Mouse (Mus musculus) limb, embryonic 15.5 days (tissue): Measurements from ENCODE around the gene Slbp. TPM values are rescaled to one million over a fixed set of nuclear protein-coding genes. Genes with fewer than 3 reads are reported as not detected.

Experiments used
- ATAC-seq: fragments of 200-750 bp; cut with Nextera tagmentation; 2 replicates; pipeline ENCODE4 v1.8.0; 2017; ENCODE audit warnings: low read depth, moderate TSS enrichment; ENCODE audit not compliant: insufficient number of reproducible peaks, low FRiP score, low TSS enrichment
- H3K27ac ChIP-seq: fragments of 300-500 bp; sonication (generic); 2 replicates; pipeline ENCODE4 v1.5.1; 2015; ENCODE audit warnings: moderate library complexity, mild to moderate bottlenecking, inconsistent platforms
- H3K27me3 ChIP-seq: fragments of 300-500 bp; sonication (generic); 2 replicates; pipeline ENCODE4 v1.6.1; 2015; ENCODE audit warnings: inconsistent platforms
- H3K36me3 ChIP-seq: fragments of 300-500 bp; sonication (generic); 2 replicates; pipeline ENCODE4 v1.6.1; 2015; ENCODE audit warnings: inconsistent platforms
- H3K4me1 ChIP-seq: fragments of 300-500 bp; sonication (generic); 2 replicates; pipeline ENCODE4 v1.6.1; 2015; ENCODE audit warnings: inconsistent platforms
- H3K4me2 ChIP-seq: fragments of 300-500 bp; sonication (generic); 2 replicates; pipeline ENCODE4 v1.6.1; 2015; ENCODE audit warnings: mild to moderate bottlenecking, inconsistent platforms
- H3K4me3 ChIP-seq: fragments of 300-500 bp; sonication (generic); 2 replicates; pipeline ENCODE4 v1.5.1; 2015; ENCODE audit warnings: mild to moderate bottlenecking, inconsistent platforms
- H3K9ac ChIP-seq: fragments of 300-500 bp; sonication (generic); 2 replicates; pipeline ENCODE4 v1.6.1; 2015; ENCODE audit warnings: inconsistent platforms
- H3K9me3 ChIP-seq: fragments of 300-500 bp; sonication (generic); 2 replicates; pipeline ENCODE4 v1.6.1; 2016; ENCODE audit warnings: inconsistent platforms
- WGBS: fragments of 180-500 bp; shearing (Covaris S2); methylation state at CpG from one replicate; pipeline ENCODE4 v1.1.7; 2015; 5-methylcytosine and 5-hydroxymethylcytosine counted together
- polyA plus RNA-seq: library from polyadenylated mRNA; unstranded; fragments of >200 nt; fragmentation: Nextera tagmentation; extraction: Ambion mirVana; gene quantifications from 2 replicates; pipeline ENCODE4 v1.2.1, GENCODE M21; 2015

Gene Slbp
- polyA plus RNA-seq, 1 experiment from 2014 or later = 206 TPM

DNA sequence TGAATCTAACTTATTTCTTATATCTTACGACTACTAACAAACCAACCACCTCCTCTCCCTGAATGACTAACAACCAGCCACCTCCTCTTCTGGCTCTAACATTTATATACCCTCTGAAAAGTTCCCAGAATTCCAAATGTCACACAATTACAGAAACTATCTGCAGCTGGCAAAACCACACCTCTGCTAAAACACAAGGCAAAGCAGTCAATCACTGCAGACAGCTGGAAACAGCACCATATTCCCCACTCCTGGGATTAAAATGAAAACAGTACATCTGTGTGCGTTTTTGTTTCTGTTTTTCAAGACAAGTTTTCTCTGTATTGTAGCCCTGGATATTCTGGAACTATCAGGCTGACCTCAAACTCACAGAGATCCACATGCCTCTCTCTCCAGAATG, 29.7 kb downstream of the Slbp start:
- Histone ChIP-seq H3K9ac (no peak overlapping the region), H3K36me3 (no peaks in the 10 kb centered on the region), H3K27me3 (no peaks in the 10 kb centered on the region), H3K9me3 (no peaks in the 10 kb centered on the region), H3K4me2 (no peak overlapping the region), H3K4me3 (no peak overlapping the region), H3K27ac (no peak overlapping the region), H3K4me1 (peaks cover 1% of the 10 kb centered on the region; the same call in 1 of the 2 replicates)
- WGBS = 75% methylated on average over 2 of the region's 2 CpGs
- no peak for ATAC-seq

DNA sequence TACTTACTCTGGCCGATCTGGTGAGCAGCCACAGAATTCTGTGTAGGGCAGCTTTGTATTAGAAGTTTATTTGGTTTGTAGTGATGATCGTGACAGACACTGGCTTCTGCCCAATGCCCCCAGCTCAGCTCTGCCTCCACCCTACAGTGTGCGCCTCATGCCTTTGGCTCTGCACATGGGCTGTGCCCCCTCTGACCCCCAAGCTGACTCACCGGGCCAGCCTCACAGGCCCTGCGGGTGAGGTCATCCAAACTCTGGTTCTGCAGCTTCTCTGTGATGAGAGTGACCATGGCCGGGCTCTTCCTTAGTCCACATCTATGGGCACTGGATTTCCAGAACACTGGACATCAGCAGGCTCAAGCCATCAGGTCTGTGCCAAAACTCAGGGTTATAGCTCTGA, 38.0 kb downstream of the Slbp start:
- no peaks in the 10 kb centered on the region for H3K4me1 ChIP-seq
- no peak overlapping the region for H3K9ac ChIP-seq
- ATAC-seq = no peak
- no peak overlapping the region for H3K4me3 ChIP-seq
- 93% methylated on average over 6 of the region's 6 CpGs for WGBS
- no peak overlapping the region for H3K27ac ChIP-seq
- H3K4me2 ChIP-seq = no peak overlapping the region
- no peaks in the 10 kb centered on the region for H3K27me3 ChIP-seq
- H3K9me3 ChIP-seq = no peaks in the 10 kb centered on the region
- H3K36me3 ChIP-seq = peaks cover 35% of the 10 kb centered on the region

DNA sequence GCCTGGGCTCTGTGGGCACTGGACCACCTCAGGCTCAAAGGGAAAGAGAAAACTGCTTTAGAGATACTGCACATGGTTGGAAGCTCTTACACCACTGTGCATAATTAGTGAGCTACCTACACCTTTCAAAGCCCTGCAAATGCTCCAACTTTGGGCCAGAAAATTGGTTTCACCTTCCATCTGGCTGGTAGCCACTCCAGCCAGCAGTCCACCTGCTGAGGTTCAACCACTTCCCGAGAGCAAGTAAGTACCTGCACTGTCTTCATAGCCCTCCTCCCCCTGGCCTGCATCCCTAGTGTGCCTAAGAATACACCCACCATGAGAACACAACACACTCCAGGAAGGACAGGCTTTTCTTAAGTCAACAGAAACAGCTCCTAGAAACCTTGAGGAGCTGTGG, 40.6 kb downstream of the Slbp start:
- Histone ChIP-seq H3K27me3 (no peaks in the 10 kb centered on the region), H3K27ac (no peak overlapping the region), H3K9ac (no peak overlapping the region), H3K4me2 (no peak overlapping the region), H3K4me1 (0 out of 2 replicates have a peak, but pooled peaks cover 2% of the 10 kb centered on the region), H3K4me3 (no peak overlapping the region), H3K36me3 (peaks cover 60% of the 10 kb centered on the region), H3K9me3 (no peaks in the 10 kb centered on the region)
- no peak for ATAC-seq
- WGBS = 97% methylated on average over 1 of the region's 1 CpGs

DNA sequence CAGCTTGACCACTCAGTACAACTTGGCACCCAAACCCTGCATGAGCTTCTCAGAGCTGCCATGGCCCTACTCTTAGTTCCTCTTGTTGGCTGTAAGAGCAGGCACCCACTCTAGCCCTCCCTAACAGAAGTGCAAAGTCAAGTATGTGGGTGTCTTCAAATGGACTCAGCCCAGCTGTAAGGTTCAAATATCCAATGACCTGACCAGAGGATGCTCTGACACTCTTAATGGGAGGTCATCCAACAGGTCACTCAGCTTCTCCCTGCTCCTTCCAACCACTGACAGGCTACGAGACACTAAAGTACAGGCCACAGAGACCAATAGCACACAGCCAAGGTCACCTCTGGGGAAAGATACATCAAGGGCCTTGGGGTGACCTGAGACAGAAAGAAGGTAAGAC, 43.1 kb downstream of the Slbp start:
- Histone ChIP-seq H3K9me3 (no peaks in the 10 kb centered on the region), H3K36me3 (peaks cover 66% of the 10 kb centered on the region), H3K4me3 (no peak overlapping the region), H3K4me1 (0 out of 2 replicates have a peak, but pooled peaks cover 4% of the 10 kb centered on the region), H3K27ac (no peak overlapping the region), H3K4me2 (no peak overlapping the region), H3K9ac (no peak overlapping the region), H3K27me3 (no peaks in the 10 kb centered on the region)
- ATAC-seq = no peak
- WGBS = 81% methylated on average over 1 of the region's 1 CpGs

DNA sequence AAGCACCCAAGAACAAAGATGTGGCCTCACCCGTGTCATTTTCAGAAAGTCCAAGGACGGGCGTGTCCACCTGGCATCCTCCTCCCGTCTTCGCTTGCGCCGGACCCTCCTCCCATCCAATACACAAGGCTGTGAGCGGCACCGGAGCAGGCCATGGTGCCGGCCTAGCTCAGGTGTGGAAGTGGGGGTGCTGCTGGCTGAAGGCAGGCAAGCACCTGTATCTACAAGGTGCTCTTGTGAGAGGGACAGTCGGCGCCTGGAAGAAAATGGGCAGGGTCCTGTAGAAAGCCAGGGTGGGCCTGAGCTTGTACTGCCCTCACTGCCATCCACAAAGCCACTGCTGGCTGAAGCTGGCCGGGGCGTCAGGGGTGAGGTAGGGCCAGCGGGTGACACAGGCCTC, 44.9 kb downstream of the Slbp start:
- H3K4me3 ChIP-seq = no peak overlapping the region
- H3K36me3 ChIP-seq = peaks cover 53% of the 10 kb centered on the region
- no peaks in the 10 kb centered on the region for H3K27me3 ChIP-seq
- 92% methylated on average over 15 of the region's 15 CpGs for WGBS
- H3K27ac ChIP-seq = no peak overlapping the region
- ATAC-seq = no peak
- 0 out of 2 replicates have a peak, but pooled peaks cover 4% of the 10 kb centered on the region for H3K4me1 ChIP-seq
- H3K9me3 ChIP-seq = no peaks in the 10 kb centered on the region
- H3K9ac ChIP-seq = no peak overlapping the region
- no peak overlapping the region for H3K4me2 ChIP-seq

DNA sequence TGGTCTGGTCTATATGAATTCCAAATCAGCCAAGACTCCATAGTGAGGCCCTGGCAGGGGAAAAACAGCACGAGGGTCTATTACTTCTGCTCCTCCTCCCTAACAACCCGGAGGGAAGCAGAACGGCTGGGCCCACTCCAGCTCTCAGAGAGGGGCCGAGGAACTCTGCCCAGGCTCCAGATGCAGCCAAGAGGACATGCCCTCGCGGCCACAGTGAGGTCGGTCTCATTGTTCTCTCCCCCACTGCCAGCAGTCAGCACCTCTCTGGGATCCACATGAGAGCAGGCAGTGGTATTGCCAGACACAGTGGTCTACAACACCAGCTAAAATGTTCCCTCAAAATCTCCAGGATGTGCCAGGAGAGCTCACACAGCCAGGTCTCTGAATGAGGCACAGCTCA, 45.7 kb downstream of the Slbp start:
- Histone ChIP-seq H3K36me3 (peaks cover 54% of the 10 kb centered on the region), H3K4me2 (no peak overlapping the region), H3K4me1 (0 out of 2 replicates have a peak, but pooled peaks cover 4% of the 10 kb centered on the region), H3K9me3 (no peaks in the 10 kb centered on the region), H3K4me3 (no peak overlapping the region), H3K9ac (no peak overlapping the region), H3K27ac (no peak overlapping the region), H3K27me3 (no peaks in the 10 kb centered on the region)
- 66% methylated on average over 7 of the region's 7 CpGs for WGBS
- no peak for ATAC-seq

DNA sequence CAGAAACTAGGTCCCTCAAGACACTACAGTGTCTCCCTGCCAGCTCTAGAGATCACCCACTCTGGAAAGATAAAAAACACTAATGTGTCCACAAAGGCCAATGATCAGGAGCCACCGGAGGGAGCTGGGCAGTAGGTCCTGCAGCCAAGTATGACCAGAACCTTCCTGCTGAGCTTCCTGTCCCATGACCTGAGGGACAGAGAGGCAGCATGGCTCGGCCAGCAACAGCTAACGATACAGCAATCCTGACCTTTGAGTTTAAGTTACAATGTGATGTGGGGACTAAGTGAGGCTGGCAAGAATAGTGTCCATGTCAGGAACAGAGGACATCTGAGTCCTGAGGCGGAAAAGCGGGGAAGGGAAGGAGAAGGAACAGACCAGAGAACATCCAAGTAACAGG, 47.1 kb downstream of the Slbp start:
- no peak overlapping the region for H3K27ac ChIP-seq
- H3K4me3 ChIP-seq = no peak overlapping the region
- 0 out of 2 replicates have a peak, but pooled peaks cover 4% of the 10 kb centered on the region for H3K4me1 ChIP-seq
- no peak overlapping the region for H3K4me2 ChIP-seq
- peaks cover 56% of the 10 kb centered on the region for H3K36me3 ChIP-seq
- no peak overlapping the region for H3K9ac ChIP-seq
- H3K9me3 ChIP-seq = no peaks in the 10 kb centered on the region
- H3K27me3 ChIP-seq = no peaks in the 10 kb centered on the region
- ATAC-seq = no peak
- 79% methylated on average over 5 of the region's 5 CpGs for WGBS

DNA sequence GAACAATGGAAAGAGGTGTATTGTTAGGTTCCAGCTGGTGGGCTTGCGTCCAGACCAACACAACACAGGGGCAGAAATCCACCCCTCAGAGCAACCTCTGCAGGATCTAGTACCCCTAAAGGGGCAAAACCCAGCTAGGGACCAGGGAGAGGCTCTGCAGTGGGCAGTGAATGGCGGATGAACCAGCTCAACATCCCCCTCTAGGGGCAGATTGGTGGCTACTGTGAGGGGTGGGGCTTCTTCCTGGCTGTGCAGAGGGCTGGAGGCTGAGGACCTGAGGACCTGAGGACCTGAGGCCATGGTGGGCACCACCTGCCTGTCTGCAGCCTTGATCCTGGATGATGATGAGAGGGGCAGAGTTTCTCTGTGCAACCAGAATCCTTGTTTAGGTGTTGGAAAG, 58.8 kb downstream of the Slbp start:
- Histone ChIP-seq H3K4me2 (no peak overlapping the region), H3K4me3 (no peak overlapping the region), H3K36me3 (no peaks in the 10 kb centered on the region), H3K27ac (no peak overlapping the region), H3K9ac (no peak overlapping the region), H3K4me1 (no peaks in the 10 kb centered on the region), H3K9me3 (no peaks in the 10 kb centered on the region), H3K27me3 (no peaks in the 10 kb centered on the region; the same call in 1 of the 2 replicates)
- 37% methylated on average over 2 of the region's 2 CpGs for WGBS
- no peak for ATAC-seq

DNA sequence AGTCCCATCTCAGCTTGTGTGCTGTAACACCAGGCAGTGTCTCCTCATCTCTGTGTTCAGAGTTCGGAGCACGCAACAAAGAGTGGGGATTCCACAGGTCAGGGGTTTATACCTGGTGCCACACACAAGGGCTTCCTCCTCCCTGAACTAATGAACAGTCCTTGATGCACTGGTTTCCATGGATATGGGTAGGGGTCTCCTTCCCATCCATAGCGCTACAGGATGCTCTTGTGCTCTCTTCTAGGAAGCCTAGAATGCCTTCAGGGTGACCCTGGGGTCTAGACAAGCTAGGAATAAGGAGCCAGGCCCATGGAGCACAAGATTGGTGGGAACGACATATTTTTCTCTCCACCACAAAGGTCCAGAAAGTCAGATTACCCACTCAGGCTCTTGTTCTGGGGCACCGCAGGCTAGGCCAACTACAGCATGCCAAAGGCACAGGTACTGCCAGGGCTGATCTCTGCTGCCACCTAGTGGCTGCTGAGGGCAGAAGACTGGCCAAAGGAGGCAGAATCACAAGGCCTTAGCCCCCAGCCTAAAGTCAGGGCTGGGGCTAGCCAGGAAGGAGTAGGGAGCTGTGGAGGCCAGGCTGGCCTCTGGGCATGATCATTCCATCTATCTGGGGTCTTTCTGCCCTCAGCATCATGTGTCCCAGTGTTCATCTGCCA, 63.0 kb downstream of the Slbp start:
- no peak overlapping the region for H3K27ac ChIP-seq
- H3K4me1 ChIP-seq = no peaks in the 10 kb centered on the region
- no peaks in the 10 kb centered on the region for H3K9me3 ChIP-seq
- peaks cover 4% of the 10 kb centered on the region; the same call in 1 of the 2 replicates for H3K27me3 ChIP-seq
- no peak overlapping the region for H3K4me3 ChIP-seq
- no peaks in the 10 kb centered on the region for H3K36me3 ChIP-seq
- H3K4me2 ChIP-seq = no peak overlapping the region
- 67% methylated on average over 5 of the region's 5 CpGs for WGBS
- no peak for ATAC-seq
- H3K9ac ChIP-seq = no peak overlapping the region

DNA sequence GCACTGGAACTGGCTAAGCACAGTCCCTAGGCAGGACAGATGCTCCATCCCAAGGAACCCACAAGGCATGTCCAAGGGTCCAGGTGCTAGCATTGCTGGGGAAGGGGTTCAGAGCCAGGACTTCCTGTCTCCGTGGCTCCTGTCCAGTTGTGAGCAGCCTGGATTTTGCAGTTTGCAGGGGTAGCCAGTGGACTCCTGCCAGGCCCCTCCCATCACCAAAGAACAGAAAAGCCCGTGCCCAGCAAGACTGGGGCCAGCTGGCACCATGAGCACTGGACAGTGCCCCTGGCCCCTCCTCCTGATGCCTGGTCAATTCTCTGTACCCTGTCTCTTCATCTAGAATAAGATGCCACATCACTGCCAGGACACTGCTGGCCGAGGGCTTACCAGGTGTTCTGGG, 64.3 kb downstream of the Slbp start:
- no peak overlapping the region for H3K27ac ChIP-seq
- H3K9me3 ChIP-seq = no peaks in the 10 kb centered on the region
- no peak overlapping the region for H3K9ac ChIP-seq
- H3K36me3 ChIP-seq = no peaks in the 10 kb centered on the region
- no peak overlapping the region for H3K4me3 ChIP-seq
- no peaks in the 10 kb centered on the region for H3K4me1 ChIP-seq
- ATAC-seq = no peak
- peaks cover 4% of the 10 kb centered on the region; the same call in 1 of the 2 replicates for H3K27me3 ChIP-seq
- WGBS = 76% methylated on average over 3 of the region's 3 CpGs
- no peak overlapping the region for H3K4me2 ChIP-seq

DNA sequence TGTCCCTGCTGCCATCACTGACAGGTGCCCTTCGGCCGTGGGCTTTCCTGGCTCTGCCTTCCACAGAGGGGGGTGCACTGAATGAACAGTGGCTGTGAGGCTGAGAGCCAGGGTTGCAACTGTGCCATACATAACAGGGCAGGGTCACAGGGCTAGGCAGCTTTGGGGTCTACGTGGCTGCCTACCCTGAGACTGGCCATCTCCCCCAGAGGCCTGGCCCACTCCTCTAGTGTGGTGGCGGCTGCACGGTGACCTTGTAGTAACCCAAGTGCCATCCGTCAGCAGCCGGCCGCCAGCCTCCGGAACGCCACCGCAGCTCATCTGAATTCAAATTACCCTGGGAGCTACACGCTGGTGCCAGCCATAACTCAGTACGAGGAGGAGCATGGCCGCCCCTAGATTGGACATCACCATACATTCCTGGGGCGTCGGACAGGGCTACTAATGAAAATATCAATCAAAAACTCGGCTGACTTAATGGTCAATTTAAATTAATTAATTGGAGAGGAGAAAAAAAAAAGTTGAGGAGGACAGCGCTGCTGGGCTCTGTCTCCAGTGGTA, 64.8 kb downstream of the Slbp start:
- Histone ChIP-seq H3K9ac (no peak overlapping the region), H3K27ac (no peak overlapping the region), H3K27me3 (peaks cover 4% of the 10 kb centered on the region; the same call in 1 of the 2 replicates), H3K9me3 (no peaks in the 10 kb centered on the region), H3K4me1 (no peaks in the 10 kb centered on the region), H3K4me2 (no peak overlapping the region), H3K4me3 (no peak overlapping the region), H3K36me3 (no peaks in the 10 kb centered on the region)
- ATAC-seq = no peak
- 68% methylated on average over 18 of the region's 18 CpGs for WGBS
